Mouse (Mus musculus): ENCODE results near the gene Dpy30.

DNA sequence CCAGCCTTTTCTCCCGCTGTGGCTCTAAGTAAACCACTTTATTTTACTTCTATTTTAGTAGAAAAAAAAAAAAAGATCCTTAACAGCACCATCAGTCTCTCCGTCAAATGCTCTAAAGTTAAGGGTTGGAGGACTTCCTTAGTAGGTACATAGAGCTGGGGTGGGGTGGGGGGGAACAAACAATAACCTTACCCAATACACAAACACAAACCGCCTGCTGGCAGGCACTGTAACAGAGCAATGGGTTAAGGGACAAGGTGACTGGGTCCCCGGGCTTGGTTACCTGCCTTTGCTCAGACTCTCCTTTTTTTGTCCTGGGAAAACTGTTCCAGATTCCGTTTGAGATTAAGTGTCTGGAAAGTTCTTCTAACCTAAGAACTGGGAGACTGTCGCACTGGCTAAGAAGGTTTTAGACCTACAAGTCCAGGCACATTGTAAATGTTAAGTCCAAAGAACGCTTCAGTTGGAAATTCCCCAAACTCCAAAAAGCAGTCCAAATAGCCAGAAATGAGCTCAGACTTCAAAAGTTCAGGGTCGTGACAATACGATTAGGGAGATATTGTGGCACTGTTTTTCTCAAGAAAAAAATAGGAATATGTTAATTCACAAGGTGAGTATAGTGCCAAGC lies 7.4 kb upstream of the Dpy30 start:
- no peak for TF ChIP-seq EP300 (IDR thresholded peaks at IDR 0.05; ENCODE audit: low read depth)
- TF ChIP-seq CTCF (IDR thresholded peaks at IDR 0.05; ENCODE audit: low read depth), result no peak
